Mouse (Mus musculus) embryonic facial prominence, embryonic 10.5 days (tissue): ENCODE measurements around the gene Esr1. TPM values are rescaled to one million over a fixed set of nuclear protein-coding genes. Genes with fewer than 3 reads are reported as not detected.
"Not testable (repeated sequence)": the region's sequence is repeated elsewhere in the genome, so short reads cannot be mapped to it uniquely, and the experiment has no call there.

Source experiments
- DNase-seq: peaks from one replicate; pipeline ENCODE4 v3.0.0-alpha.2; 2017; ENCODE audit warnings: low spot score
- H3K27ac ChIP-seq: fragments of 300-500 bp; sonication (generic); replicated peaks from 2 replicates; pipeline ENCODE4 v1.5.1; 2016; ENCODE audit warnings: mild to moderate bottlenecking
- H3K27me3 ChIP-seq: fragments of 300-500 bp; sonication (generic); replicated peaks from 2 replicates; pipeline ENCODE4 v1.6.1; 2016; ENCODE audit warnings: low read depth, mild to moderate bottlenecking; ENCODE audit not compliant: poor library complexity, severe bottlenecking
- H3K36me3 ChIP-seq: fragments of 300-500 bp; sonication (generic); replicated peaks from 2 replicates; pipeline ENCODE4 v1.6.1; 2016; ENCODE audit warnings: mild to moderate bottlenecking, moderate library complexity
- H3K4me1 ChIP-seq: fragments of 300-500 bp; sonication (generic); 2 replicates; pipeline ENCODE4 v1.6.1; 2016
- H3K4me3 ChIP-seq: fragments of 300-500 bp; sonication (generic); 2 replicates; pipeline ENCODE4 v1.5.1; 2016; ENCODE audit warnings: mild to moderate bottlenecking, moderate library complexity
- H3K9me3 ChIP-seq: fragments of 300-500 bp; sonication (generic); 2 replicates; pipeline ENCODE4 v1.6.1; 2016; ENCODE audit warnings: mild to moderate bottlenecking
- WGBS: fragments of 180-500 bp; shearing (Covaris S2); methylation state at CpG from one replicate; pipeline ENCODE4 v1.1.7; 2016; 5-methylcytosine and 5-hydroxymethylcytosine counted together
- polyA plus RNA-seq: library from polyadenylated mRNA; unstranded; fragments of >200 nt; fragmentation: Nextera tagmentation; extraction: Ambion mirVana; gene quantifications from 2 replicates; pipeline ENCODE4 v1.2.1, GENCODE M21; 2016

Esr1 gene
- polyA plus RNA-seq, 1 experiment from 2014 or later: 0.07 TPM

- DNase-seq: no peak
Observed at GRCm38 (mm10) chr10:4670053-4670452, 58.7 kb downstream of the Esr1 start.

GRCm38 (mm10) chr10:4671876-4672275 is 60.5 kb downstream of the Esr1 start:
- no peaks in the 10 kb centered on the region for H3K36me3 ChIP-seq
- H3K27me3 ChIP-seq: no peaks in the 10 kb centered on the region
- no peaks in the 10 kb centered on the region for H3K4me1 ChIP-seq
- no peaks in the 10 kb centered on the region for H3K9me3 ChIP-seq
- DNase-seq: no peak
- H3K27ac ChIP-seq: no peak overlapping the region
- 65% methylated on average over 3 of the region's 3 CpGs for WGBS
- no peak overlapping the region for H3K4me3 ChIP-seq

More at GRCm38 (mm10) chr10:4670053-4670452, 58.7 kb downstream of the Esr1 start:
- no peak overlapping the region for H3K4me3 ChIP-seq
- H3K4me1 ChIP-seq: no peaks in the 10 kb centered on the region
- no peaks in the 10 kb centered on the region for H3K9me3 ChIP-seq
- 83% methylated on average over 2 of the region's 2 CpGs for WGBS
- H3K36me3 ChIP-seq: no peaks in the 10 kb centered on the region
- no peak overlapping the region for H3K27ac ChIP-seq
- no peaks in the 10 kb centered on the region for H3K27me3 ChIP-seq

GRCm38 (mm10) chr10:4673311-4673816 is 62.0 kb downstream of the Esr1 start:
- H3K4me3 ChIP-seq: no peak overlapping the region
- no peak for DNase-seq
- no peaks in the 10 kb centered on the region for H3K9me3 ChIP-seq
- no peaks in the 10 kb centered on the region for H3K27me3 ChIP-seq
- H3K27ac ChIP-seq: no peak overlapping the region
- no peaks in the 10 kb centered on the region for H3K36me3 ChIP-seq
- no peaks in the 10 kb centered on the region for H3K4me1 ChIP-seq
- WGBS: 92% methylated on average over 4 of the region's 4 CpGs

- H3K4me3 ChIP-seq, DNase-seq, H3K9me3 ChIP-seq, H3K27ac ChIP-seq, H3K4me1 ChIP-seq, H3K27me3 ChIP-seq, H3K36me3 ChIP-seq: not testable (repeated sequence)
- 25% methylated on average over 14 of the region's 14 CpGs for WGBS
Observed at GRCm38 (mm10) chr10:4674983-4675592, 63.7 kb downstream of the Esr1 start.

- no peaks in the 10 kb centered on the region for H3K36me3 ChIP-seq
- no peak overlapping the region for H3K27ac ChIP-seq
- H3K4me3 ChIP-seq: no peak overlapping the region
- H3K4me1 ChIP-seq: no peaks in the 10 kb centered on the region
- H3K9me3 ChIP-seq: no peaks in the 10 kb centered on the region
- WGBS: 79% methylated on average over 5 of the region's 5 CpGs
- no peak for DNase-seq
- no peaks in the 10 kb centered on the region for H3K27me3 ChIP-seq
Observed at GRCm38 (mm10) chr10:4683106-4683505, 71.7 kb downstream of the Esr1 start.

GRCm38 (mm10) chr10:4683711-4684265 is 72.4 kb downstream of the Esr1 start:
- H3K36me3 ChIP-seq: no peaks in the 10 kb centered on the region
- H3K9me3 ChIP-seq: no peaks in the 10 kb centered on the region
- no peaks in the 10 kb centered on the region for H3K27me3 ChIP-seq
- no peak for DNase-seq
- WGBS: 91% methylated on average over 12 of the region's 12 CpGs
- no peak overlapping the region for H3K4me3 ChIP-seq
- no peak overlapping the region for H3K27ac ChIP-seq
- H3K4me1 ChIP-seq: no peaks in the 10 kb centered on the region

- 58% methylated on average over 7 of the region's 7 CpGs for WGBS
- DNase-seq: peak; percentile 32
- no peaks in the 10 kb centered on the region for H3K4me1 ChIP-seq
Observed at GRCm38 (mm10) chr10:4694336-4694865, 83.0 kb downstream of the Esr1 start.

GRCm38 (mm10) chr10:4709915-4710314 is 98.5 kb downstream of the Esr1 start:
- Histone ChIP-seq H3K27ac (no peak overlapping the region), H3K4me1 (peaks cover 14% of the 10 kb centered on the region), H3K27me3 (peaks cover 64% of the 10 kb centered on the region), H3K4me3 (peak overlapping the region; percentile 49), H3K36me3 (no peaks in the 10 kb centered on the region), H3K9me3 (no peaks in the 10 kb centered on the region)
- peak; percentile 46 for DNase-seq
- 3% methylated on average over 15 of the region's 15 CpGs for WGBS

More at GRCm38 (mm10) chr10:4694336-4694865, 83.0 kb downstream of the Esr1 start:
- Histone ChIP-seq H3K9me3 (no peaks in the 10 kb centered on the region; the same call in 1 of the 2 replicates), H3K36me3 (no peaks in the 10 kb centered on the region), H3K27me3 (no peaks in the 10 kb centered on the region), H3K4me3 (no peak overlapping the region), H3K27ac (no peak overlapping the region)

GRCm38 (mm10) chr10:4711434-4711833 is 100.0 kb downstream of the Esr1 start:
- Histone ChIP-seq H3K27ac (no peak overlapping the region), H3K9me3 (no peaks in the 10 kb centered on the region), H3K4me1 (peaks cover 14% of the 10 kb centered on the region), H3K36me3 (no peaks in the 10 kb centered on the region), H3K4me3 (no peak overlapping the region), H3K27me3 (peaks cover 72% of the 10 kb centered on the region)
- 49% methylated on average over 5 of the region's 5 CpGs for WGBS
- DNase-seq: no peak

GRCm38 (mm10) chr10:4712061-4712908 is 100.9 kb downstream of the Esr1 start:
- no peaks in the 10 kb centered on the region for H3K36me3 ChIP-seq
- under 1% methylated on average over 68 of the region's 68 CpGs for WGBS
- DNase-seq: peak; percentile 52
- peaks cover 72% of the 10 kb centered on the region for H3K27me3 ChIP-seq
- H3K9me3 ChIP-seq: no peaks in the 10 kb centered on the region
- H3K4me1 ChIP-seq: peaks cover 14% of the 10 kb centered on the region
- no peak overlapping the region for H3K27ac ChIP-seq
- H3K4me3 ChIP-seq: peak overlapping the region; percentile 59

GRCm38 (mm10) chr10:4713398-4713797 is 102.0 kb downstream of the Esr1 start:
- H3K27me3 ChIP-seq: peaks cover 66% of the 10 kb centered on the region
- H3K9me3 ChIP-seq: no peaks in the 10 kb centered on the region
- no peak overlapping the region for H3K27ac ChIP-seq
- DNase-seq: no peak
- 64% methylated on average over 10 of the region's 10 CpGs for WGBS
- peaks cover 14% of the 10 kb centered on the region for H3K4me1 ChIP-seq
- no peak overlapping the region for H3K4me3 ChIP-seq
- no peaks in the 10 kb centered on the region for H3K36me3 ChIP-seq

GRCm38 (mm10) chr10:4724851-4725250 is 113.5 kb downstream of the Esr1 start:
- Histone ChIP-seq H3K9me3 (no peaks in the 10 kb centered on the region), H3K4me1 (no peaks in the 10 kb centered on the region), H3K4me3 (no peak overlapping the region), H3K27me3 (no peaks in the 10 kb centered on the region), H3K27ac (no peak overlapping the region), H3K36me3 (no peaks in the 10 kb centered on the region)
- no peak for DNase-seq
- WGBS: 53% methylated on average over 3 of the region's 3 CpGs
